Mouse (Mus musculus): Measurements from ENCODE around the gene Lancl1. TPM values are rescaled to one million over a fixed set of nuclear protein-coding genes. Genes with fewer than 3 reads are reported as not detected.

Lancl1 gene
- total RNA-seq, 2 experiments from 2014 or later, result 64.4 to 65.7 TPM

DNA sequence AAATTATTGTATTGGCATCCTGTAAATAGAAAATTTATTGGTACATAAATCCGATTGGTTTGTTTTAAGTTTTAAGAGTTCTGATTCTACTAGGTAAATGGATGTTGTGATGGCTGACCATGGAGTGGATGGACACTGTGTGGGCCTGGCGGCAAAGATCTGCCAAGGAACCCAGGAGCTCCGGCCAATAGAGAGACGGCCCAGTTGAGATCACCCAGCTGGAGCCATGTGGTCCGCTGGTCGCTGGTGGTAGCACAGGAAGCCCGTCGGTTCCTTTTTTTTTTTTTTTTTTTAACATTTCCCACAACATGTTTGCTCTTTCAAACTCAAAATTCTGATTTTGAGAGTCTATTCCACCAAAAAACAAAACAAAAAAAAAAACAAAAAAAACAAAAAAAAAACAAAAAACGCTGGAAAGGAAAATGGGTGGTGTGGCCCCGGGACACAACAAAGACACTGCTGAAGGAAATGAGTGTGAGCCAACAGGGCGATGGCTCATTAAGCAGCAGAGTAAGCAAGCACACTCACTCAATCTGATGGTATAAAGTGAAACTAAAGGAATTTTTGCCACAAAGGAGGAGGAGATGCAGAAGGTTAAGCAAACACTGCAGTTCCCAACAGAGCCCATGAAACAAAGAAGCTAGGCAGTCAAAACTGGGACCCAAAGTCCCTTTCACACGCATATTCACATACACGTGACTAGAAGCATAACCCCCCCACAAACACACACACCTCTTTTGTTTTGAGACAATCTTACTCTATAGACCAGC is 21.4 kb downstream of the Lancl1 start:
- DNase-seq (ENCODE audit: low spot score in 2 of 2), result no peak

DNA sequence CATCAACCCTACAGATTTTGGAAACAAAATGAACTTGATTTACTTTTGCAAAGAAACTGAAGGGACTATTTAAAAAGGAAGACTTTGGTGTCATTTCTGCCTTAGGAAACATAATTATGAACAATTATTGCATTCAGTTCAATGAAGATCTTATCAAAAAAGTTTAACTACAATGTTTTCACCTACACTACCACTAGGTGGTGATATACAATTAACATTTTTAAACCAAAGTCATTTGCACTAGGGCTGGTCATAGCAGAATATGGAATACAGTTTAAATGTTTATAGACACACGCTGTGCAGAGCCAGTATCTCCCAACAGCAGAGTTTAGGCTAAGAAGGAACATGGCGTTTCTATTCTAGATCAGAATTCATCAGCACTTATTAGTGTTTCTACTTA is 24.5 kb downstream of the Lancl1 start:
- no peak for DNase-seq (ENCODE audit: low spot score in 2 of 2)

DNA sequence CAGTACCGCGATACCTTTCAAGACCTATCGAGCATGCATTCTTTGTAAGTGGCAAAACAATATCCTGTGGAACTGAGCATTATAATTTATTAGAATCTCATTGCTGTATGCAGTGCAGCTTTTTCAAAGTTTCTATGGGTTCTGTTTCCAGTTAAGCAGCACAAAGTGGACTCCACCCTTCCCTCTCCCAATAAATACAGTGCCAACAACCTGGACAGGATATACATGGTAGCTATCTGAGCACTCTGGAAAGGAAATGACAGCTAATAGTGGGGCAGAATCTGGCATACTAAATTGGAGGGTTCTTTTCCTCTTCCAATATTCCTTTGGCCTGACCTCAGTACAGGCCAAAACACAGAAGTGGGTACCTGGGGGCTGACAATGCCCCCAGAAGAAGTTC is 28.2 kb downstream of the Lancl1 start:
- no peak for DNase-seq (ENCODE audit: low spot score in 2 of 2)

GRCm38 (mm10) chr1:67003699-67004098 is 35.0 kb downstream of the Lancl1 start:
- no peak for DNase-seq (ENCODE audit: low spot score in 2 of 2)

DNA sequence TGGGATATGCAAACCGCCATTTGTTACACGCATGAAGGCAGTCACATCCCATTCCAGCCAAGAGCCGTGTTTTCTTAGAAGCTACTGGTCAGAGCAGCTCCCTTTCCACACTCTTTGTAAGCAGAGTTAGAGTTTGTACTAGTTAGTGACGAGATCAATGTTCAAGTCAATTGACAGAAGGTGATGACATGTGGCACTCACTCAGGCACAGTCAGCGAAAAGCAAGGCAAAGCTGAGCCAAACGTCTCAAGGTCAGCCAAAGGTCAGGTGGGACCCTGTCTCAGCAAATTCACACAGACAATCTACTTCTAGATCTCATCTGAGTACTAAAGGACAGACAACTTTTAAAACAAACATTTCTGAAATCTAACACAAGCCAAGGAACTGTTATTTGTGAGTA is 36.4 kb downstream of the Lancl1 start:
- no peak for DNase-seq (ENCODE audit: low spot score in 2 of 2)

GRCm38 (mm10) chr1:67001367-67001766 is 37.3 kb downstream of the Lancl1 start:
- DNase-seq (ENCODE audit: low spot score in 2 of 2), result no peak

DNA sequence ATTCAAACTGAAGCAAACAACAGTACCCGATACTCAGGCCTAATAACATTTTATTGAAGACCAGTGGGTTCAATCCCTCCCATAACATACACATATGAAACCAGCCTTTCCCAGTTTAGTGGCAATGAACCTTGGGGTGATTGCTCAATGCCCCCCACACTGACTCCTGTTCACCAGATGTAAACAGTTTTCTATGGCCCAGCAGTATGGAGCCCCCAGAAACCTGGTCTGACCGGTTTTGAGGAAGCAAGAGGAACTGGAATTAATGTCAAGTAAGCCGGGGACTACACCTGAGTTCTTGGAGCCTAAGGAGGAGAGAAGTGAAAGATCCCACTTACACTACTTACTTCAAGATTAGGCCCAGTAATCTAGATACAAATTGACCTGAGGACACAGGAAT is 38.2 kb downstream of the Lancl1 start:
- no peak for DNase-seq (ENCODE audit: low spot score in 2 of 2)

DNA sequence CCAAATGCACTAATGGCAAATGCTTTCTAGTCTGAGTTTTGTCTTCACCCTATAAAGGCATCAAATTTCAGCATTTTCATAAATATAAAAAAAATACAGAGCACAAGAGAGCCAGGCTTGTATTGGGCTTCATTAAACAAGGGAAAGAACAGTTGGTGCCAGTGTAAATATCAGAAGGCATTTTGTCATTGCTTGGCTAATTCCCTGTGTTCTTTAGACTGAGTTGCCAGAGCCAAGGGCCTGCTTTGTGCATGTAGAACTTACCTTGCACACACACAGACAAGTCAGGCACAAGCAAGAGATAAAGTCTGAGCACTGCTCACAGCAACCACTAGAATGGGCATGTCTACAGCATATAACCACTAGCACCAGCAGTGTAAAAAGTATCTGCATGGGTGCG is 40.1 kb downstream of the Lancl1 start:
- no peak for DNase-seq (ENCODE audit: low spot score in 2 of 2)

- DNase-seq (ENCODE audit: low spot score in 2 of 2), result no peak
These were observed 40.5 kb downstream of the Lancl1 start for GRCm38 (mm10) chr1:66998188-66998587.

DNA sequence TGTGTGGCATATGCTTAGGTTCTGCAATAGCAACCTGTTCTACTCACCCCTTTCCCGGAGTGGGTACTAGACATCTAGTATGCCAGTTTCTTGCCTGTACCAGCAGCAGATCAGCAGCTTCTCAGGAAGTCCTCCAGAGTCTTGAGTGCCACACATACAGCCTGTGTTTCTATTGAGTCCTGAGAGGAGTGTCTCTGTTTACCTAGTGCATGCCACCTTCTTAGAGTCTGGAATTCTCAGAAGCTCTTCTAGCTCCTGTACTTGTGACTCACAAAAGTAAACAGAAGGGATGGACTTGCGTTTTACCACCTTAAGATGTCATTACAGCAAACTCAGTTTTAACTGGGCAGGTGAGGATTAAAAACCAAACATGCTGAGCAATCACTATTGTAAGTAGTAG is 41.9 kb downstream of the Lancl1 start:
- no peak for DNase-seq (ENCODE audit: low spot score in 2 of 2)

- DNase-seq (ENCODE audit: low spot score in 2 of 2), result no peak
These were observed 45.9 kb downstream of the Lancl1 start for GRCm38 (mm10) chr1:66992764-66993163.

- no peak for DNase-seq (ENCODE audit: low spot score in 2 of 2)
These were observed 51.0 kb downstream of the Lancl1 start for GRCm38 (mm10) chr1:66987558-66988190.

- no peak for DNase-seq (ENCODE audit: low spot score in 2 of 2)
These were observed 52.8 kb downstream of the Lancl1 start for GRCm38 (mm10) chr1:66985906-66986305.

GRCm38 (mm10) chr1:66985129-66985698 is 53.5 kb downstream of the Lancl1 start:
- no peak for DNase-seq (ENCODE audit: low spot score in 2 of 2)

DNA sequence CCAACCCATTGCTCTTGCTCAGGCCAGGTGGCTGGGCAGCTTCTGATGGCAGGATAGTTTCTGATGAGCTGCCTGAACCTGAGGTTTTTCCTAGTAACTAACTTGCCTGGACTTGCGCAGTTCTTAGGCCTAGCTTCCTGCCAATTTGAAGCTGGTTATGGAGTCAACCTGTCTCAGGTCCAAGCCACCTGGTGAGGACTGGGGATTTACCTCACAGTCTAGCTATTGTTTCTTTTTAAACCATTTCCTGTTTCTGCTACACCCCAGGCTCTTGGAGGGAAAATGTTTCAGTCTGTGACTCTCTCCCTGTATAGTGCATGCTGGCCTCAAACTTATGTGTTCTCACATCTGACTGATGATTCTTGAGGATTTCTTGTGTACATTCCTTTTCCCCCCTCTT is 58.5 kb downstream of the Lancl1 start:
- DNase-seq (ENCODE audit: low spot score in 2 of 2), result no peak

GRCm38 (mm10) chr1:66975456-66975855 is 63.2 kb downstream of the Lancl1 start:
- no peak for DNase-seq (ENCODE audit: low spot score in 2 of 2)

DNA sequence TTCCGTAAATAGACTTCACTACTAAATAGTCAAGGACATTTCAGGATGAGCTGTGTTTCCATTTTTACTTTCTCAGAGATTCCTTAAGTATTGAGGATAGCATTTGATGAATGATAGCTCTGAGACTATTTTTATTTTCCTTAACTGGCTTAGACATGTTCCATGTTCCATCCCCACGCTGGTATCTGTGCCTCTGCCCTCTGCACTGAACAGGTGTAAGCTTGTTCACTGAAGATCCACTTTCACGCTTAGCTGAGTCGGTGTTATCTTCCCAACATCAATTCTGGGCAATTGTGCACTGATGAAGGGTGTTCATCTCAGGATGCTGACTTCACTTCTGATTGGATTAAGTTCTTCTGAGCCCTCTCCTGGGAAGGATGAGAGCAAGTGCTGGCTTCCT is 73.8 kb downstream of the Lancl1 start:
- no peak for DNase-seq (ENCODE audit: low spot score in 2 of 2)

- no peak for DNase-seq (ENCODE audit: low spot score in 2 of 2)
These were observed 78.0 kb downstream of the Lancl1 start for GRCm38 (mm10) chr1:66960536-66961243.

- DNase-seq (ENCODE audit: low spot score in 2 of 2), result no peak
These were observed 81.3 kb downstream of the Lancl1 start for GRCm38 (mm10) chr1:66957361-66957760.

GRCm38 (mm10) chr1:66951086-66951485 is 87.6 kb downstream of the Lancl1 start:
- DNase-seq (ENCODE audit: low spot score in 2 of 2), result no peak
